Mouse (Mus musculus): ENCODE results near the gene Tmem42. TPM values are rescaled to one million over a fixed set of nuclear protein-coding genes. Genes with fewer than 3 reads are reported as not detected.

Tmem42 gene
- polyA plus RNA-seq, 1 experiment from 2014 or later, result 15.4 TPM

- H3K27me3 ChIP-seq, result no peaks in the 10 kb centered on the region
- no peak overlapping the region for H3K9ac ChIP-seq
- no peak overlapping the region for H3K4me2 ChIP-seq
- no peak for ATAC-seq (replicated peaks; ENCODE audit: insufficient number of reproducible peaks, insufficient read depth, low FRiP score, low read depth)
- H3K27ac ChIP-seq, result no peak overlapping the region
- H3K4me3 ChIP-seq, result no peak overlapping the region
- H3K36me3 ChIP-seq, result no peaks in the 10 kb centered on the region
- 0 out of 2 replicates have a peak, but pooled peaks cover 5% of the 10 kb centered on the region for H3K4me1 ChIP-seq (replicated peaks)
- H3K9me3 ChIP-seq (replicated peaks), result no peaks in the 10 kb centered on the region
These were observed 37.7 kb downstream of the Tmem42 start for GRCm38 (mm10) chr9:123058724-123059292.

- WGBS, result 73% methylated on average over 3 of the region's 3 CpGs
- no peak overlapping the region for H3K4me3 ChIP-seq
- H3K36me3 ChIP-seq, result no peaks in the 10 kb centered on the region
- no peaks in the 10 kb centered on the region for H3K9me3 ChIP-seq (replicated peaks)
- H3K4me1 ChIP-seq (replicated peaks), result 0 out of 2 replicates have a peak, but pooled peaks cover 5% of the 10 kb centered on the region
- H3K27ac ChIP-seq, result no peak overlapping the region
- ATAC-seq (replicated peaks; ENCODE audit: insufficient number of reproducible peaks, insufficient read depth, low FRiP score, low read depth), result no peak
- no peak overlapping the region for H3K9ac ChIP-seq
- no peaks in the 10 kb centered on the region for H3K27me3 ChIP-seq
- no peak overlapping the region for H3K4me2 ChIP-seq
These were observed 39.0 kb downstream of the Tmem42 start for GRCm38 (mm10) chr9:123060172-123060571.

Other genes with a start within 250 kb of the Tmem42 start
- gene Tcaim, start 215.8 kb upstream of the Tmem42 start, polyA plus RNA-seq (2015; fragmentation: Nextera tagmentation; extraction: Ambion mirVana), result 5.3 and 6.1 TPM in 2 replicates
- gene Gm35549, start 177.3 kb upstream of the Tmem42 start, polyA plus RNA-seq (2015; fragmentation: Nextera tagmentation; extraction: Ambion mirVana), result 0.29 and 0.42 TPM in 2 replicates
- 33.1 and 41.2 TPM in 2 replicates for gene Zfp445, start 155.3 kb upstream of the Tmem42 start, polyA plus RNA-seq (2015; fragmentation: Nextera tagmentation; extraction: Ambion mirVana)
- 1.9 and 2.6 TPM in 2 replicates for gene Zkscan7, start 135.6 kb upstream of the Tmem42 start, polyA plus RNA-seq (2015; fragmentation: Nextera tagmentation; extraction: Ambion mirVana)
- 9.4 and 9.6 TPM in 2 replicates for gene Zfp105, start 98.3 kb upstream of the Tmem42 start, polyA plus RNA-seq (2015; fragmentation: Nextera tagmentation; extraction: Ambion mirVana)
- 18.7 and 23.7 TPM in 2 replicates for gene 1110059G10Rik, start 70.3 kb upstream of the Tmem42 start, polyA plus RNA-seq (2015; fragmentation: Nextera tagmentation; extraction: Ambion mirVana)
- gene Kif15, start 70.3 kb upstream of the Tmem42 start, polyA plus RNA-seq (2015; fragmentation: Nextera tagmentation; extraction: Ambion mirVana), result 23.8 and 31.2 TPM in 2 replicates
- gene Tgm4, start 13.4 kb downstream of the Tmem42 start, polyA plus RNA-seq (2015; fragmentation: Nextera tagmentation; extraction: Ambion mirVana), result 0.24 and 0.30 TPM in 2 replicates
- gene Zdhhc3, start 91.9 kb downstream of the Tmem42 start, polyA plus RNA-seq (2015; fragmentation: Nextera tagmentation; extraction: Ambion mirVana), result 44.2 and 52.7 TPM in 2 replicates
- gene Exosc7, start 91.9 kb downstream of the Tmem42 start, polyA plus RNA-seq (2015; fragmentation: Nextera tagmentation; extraction: Ambion mirVana), result 63.9 and 76.4 TPM in 2 replicates
- gene Clec3b, start 129.6 kb downstream of the Tmem42 start, polyA plus RNA-seq (2015; fragmentation: Nextera tagmentation; extraction: Ambion mirVana), result 1.5 and 2.9 TPM in 2 replicates
- gene Cdcp1, start 194.7 kb downstream of the Tmem42 start, polyA plus RNA-seq (2015; fragmentation: Nextera tagmentation; extraction: Ambion mirVana), result 0.39 and 2.4 TPM in 2 replicates
- 10.4 and 17.6 TPM in 2 replicates for gene Tmem158, start 239.4 kb downstream of the Tmem42 start, polyA plus RNA-seq (2015; fragmentation: Nextera tagmentation; extraction: Ambion mirVana)